Mouse (Mus musculus) megakaryocyte, embryonic 14.5 days (primary cell): ENCODE results near the gene Cenpn. TPM values are rescaled to one million over a fixed set of nuclear protein-coding genes. Genes with fewer than 3 reads are reported as not detected.

Experiments used
- H3K27me3 ChIP-seq: replicated peaks from 2 replicates; pipeline ENCODE3; 2012; ENCODE audit warnings: inconsistent platforms
- H3K36me3 ChIP-seq: replicated peaks from 2 replicates; pipeline ENCODE3; 2012; ENCODE audit warnings: low read length, inconsistent platforms, mixed read lengths
- H3K4me1 ChIP-seq: 2 replicates; pipeline ENCODE4 v1.6.1; 2012; ENCODE audit warnings: inconsistent platforms
- H3K4me3 ChIP-seq: replicated peaks from 2 replicates; pipeline ENCODE3; 2012; ENCODE audit warnings: moderate library complexity, mild to moderate bottlenecking, inconsistent platforms
- H3K9me3 ChIP-seq: 2 replicates; pipeline ENCODE4 v1.6.1; 2012; ENCODE audit warnings: inconsistent platforms
- FLI1 ChIP-seq: IDR thresholded peaks from 2 replicates; pipeline ENCODE4 v1.6.1; 2012; ENCODE audit warnings: low read length, inconsistent platforms, mixed read lengths
- GATA1 ChIP-seq: IDR thresholded peaks from 3 replicates; pipeline ENCODE4 v1.6.1; 2012; ENCODE audit warnings: mixed read lengths, low read length, inconsistent platforms, borderline replicate concordance
- polyA plus RNA-seq: library from polyadenylated mRNA; stranded (reverse); fragments of >175 nt; gene quantifications from 2 replicates; pipeline ENCODE4 v1.2.3, GENCODE M21; 2012; ENCODE audit warnings: low replicate concordance; ENCODE audit not compliant: insufficient read depth

The Cenpn gene
- 3.4 TPM in 1 of 2 replicates, not detected in the other for polyA plus RNA-seq

DNA sequence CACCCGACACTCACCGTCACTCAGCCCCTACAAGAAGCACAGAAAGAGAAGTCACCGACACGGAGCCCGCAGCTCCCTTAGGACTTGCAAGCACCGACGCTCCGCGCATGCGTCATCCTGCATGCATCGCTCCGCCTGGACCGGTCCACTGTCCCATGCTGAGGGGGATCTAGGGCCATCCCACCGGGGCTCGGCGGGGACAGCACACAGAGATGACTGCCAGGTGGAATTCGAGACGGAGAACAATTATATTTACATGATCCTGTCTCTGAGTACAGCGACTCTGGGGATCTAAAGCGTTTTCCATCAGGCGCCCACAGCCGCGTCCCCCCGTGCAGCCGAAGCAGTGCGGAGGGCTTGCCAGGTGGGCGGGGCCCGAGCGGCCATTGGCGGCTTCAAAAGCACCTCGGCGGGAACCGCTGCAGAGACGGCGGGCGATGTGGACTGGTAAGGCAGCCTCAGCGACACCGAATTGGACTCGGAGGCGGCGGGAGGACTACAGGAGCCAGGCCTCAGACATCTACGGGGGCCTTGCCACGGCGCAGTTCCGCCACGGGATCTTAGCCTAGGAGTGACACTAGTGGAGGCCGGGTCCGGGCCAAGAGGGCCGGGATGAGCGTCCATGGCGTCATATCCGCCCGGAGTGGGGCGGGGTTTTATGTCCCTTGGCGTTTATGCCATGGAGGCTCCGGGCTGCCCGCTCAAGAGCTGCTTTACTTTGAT lies at the start of gene Cenpn, which contains the start of gene Cmc2:
TSS of gene Cenpn (plus strand) at position 394 of the 723 bp plus-strand sequence.
TSS of gene Cmc2 (minus strand) at position 119 of the 723 bp plus-strand sequence.
- no peaks in the 10 kb centered on the region for H3K27me3 ChIP-seq
- no peak; the same call in 1 of the 2 replicates for TF ChIP-seq FLI1
- no peak for TF ChIP-seq GATA1
- peak within 1 kb of the TSS; percentile 99 for H3K4me3 ChIP-seq
- H3K9me3 ChIP-seq: no peaks in the 10 kb centered on the region
- H3K36me3 ChIP-seq: peaks cover 33% of the 10 kb centered on the region
- H3K4me1 ChIP-seq: peaks cover 42% of the 10 kb centered on the region

DNA sequence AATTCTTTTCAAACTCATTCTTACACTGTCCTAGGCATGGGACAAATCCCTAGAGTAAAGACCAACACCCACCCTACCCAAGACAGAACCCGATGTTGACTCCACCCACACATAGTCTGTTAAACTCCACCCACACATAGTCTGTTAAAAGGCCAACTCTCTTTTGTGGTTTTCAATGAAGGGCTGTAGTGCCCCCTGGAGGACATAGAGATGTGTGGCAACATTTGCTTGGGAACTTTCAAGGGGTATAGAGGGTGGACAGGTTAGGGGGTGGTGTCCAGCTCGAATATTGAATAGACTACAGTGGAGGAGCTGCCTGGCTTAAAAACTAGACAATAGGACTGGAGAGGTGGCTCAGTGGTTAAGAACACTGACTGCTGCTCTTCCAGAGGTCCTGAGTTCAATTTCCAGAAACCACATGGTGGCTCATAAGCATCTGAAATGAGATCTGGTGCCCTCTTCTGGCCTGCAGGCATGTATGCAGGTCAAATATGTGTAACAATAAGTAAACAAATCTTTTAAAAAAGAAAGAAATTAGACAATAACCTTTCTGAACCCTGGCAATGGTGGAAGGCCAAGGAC lies 48.7 kb upstream of the Cenpn start:
- H3K4me3 ChIP-seq: no peak overlapping the region
- peaks cover 9% of the 10 kb centered on the region for H3K27me3 ChIP-seq
- H3K9me3 ChIP-seq: peaks cover 7% of the 10 kb centered on the region
- TF ChIP-seq FLI1 (no peak), GATA1 (no peak)
- H3K36me3 ChIP-seq: no peaks in the 10 kb centered on the region
- peaks cover 4% of the 10 kb centered on the region; the same call in 1 of the 2 replicates for H3K4me1 ChIP-seq

- no peaks in the 10 kb centered on the region for H3K36me3 ChIP-seq
- no peak for TF ChIP-seq GATA1
- no peak for TF ChIP-seq FLI1
- peaks cover 7% of the 10 kb centered on the region for H3K9me3 ChIP-seq
- H3K27me3 ChIP-seq: peaks cover 9% of the 10 kb centered on the region
- peaks cover 4% of the 10 kb centered on the region; the same call in 1 of the 2 replicates for H3K4me1 ChIP-seq
- H3K4me3 ChIP-seq: no peak overlapping the region
These were observed 47.9 kb upstream of the Cenpn start for GRCm38 (mm10) chr8:116873586-116873985.

- Histone ChIP-seq H3K36me3 (no peaks in the 10 kb centered on the region), H3K9me3 (peaks cover 7% of the 10 kb centered on the region), H3K4me3 (no peak overlapping the region), H3K4me1 (peaks cover 4% of the 10 kb centered on the region; the same call in 1 of the 2 replicates), H3K27me3 (peaks cover 9% of the 10 kb centered on the region)
- TF ChIP-seq FLI1: no peak
- no peak for TF ChIP-seq GATA1
These were observed 47.5 kb upstream of the Cenpn start for GRCm38 (mm10) chr8:116873986-116874385.

DNA sequence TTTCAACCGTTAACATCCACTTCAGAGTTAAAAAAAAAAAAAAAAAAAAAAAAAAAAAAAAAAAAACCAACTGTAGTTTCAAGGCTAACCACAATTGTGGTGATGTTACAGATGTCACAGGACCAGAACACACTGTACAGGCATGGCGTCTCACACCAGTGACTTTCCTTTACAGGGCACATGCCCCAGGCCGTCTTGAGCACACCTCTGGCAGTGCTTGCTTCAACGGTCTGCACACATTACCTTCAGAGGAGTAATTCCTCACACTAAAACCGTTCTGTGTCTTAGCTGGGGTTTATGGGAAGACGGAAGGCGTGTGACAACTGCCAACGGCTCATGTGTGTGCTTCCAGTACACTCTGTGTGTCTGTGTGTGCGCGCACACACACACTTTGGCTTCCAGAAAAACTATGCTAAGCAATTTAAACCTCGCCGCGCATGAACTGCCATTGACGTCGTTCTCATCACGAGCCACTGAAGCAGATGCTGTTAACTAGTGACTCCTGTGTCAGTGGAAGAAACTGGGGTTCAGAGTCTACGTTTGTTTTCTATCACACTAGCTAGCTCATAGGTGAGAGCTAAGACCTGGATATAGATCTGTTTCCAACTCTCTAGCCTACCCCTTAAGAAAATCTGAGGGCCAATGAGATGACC lies 45.6 kb upstream of the Cenpn start:
- peaks cover 8% of the 10 kb centered on the region for H3K27me3 ChIP-seq
- peaks cover 7% of the 10 kb centered on the region for H3K9me3 ChIP-seq
- no peaks in the 10 kb centered on the region for H3K36me3 ChIP-seq
- peaks cover 4% of the 10 kb centered on the region; the same call in 1 of the 2 replicates for H3K4me1 ChIP-seq
- TF ChIP-seq GATA1: no peak
- no peak for TF ChIP-seq FLI1
- no peak overlapping the region for H3K4me3 ChIP-seq

- TF ChIP-seq FLI1: no peak
- TF ChIP-seq GATA1: no peak
- Histone ChIP-seq H3K9me3 (peaks cover 22% of the 10 kb centered on the region), H3K27me3 (no peaks in the 10 kb centered on the region), H3K4me1 (no peaks in the 10 kb centered on the region), H3K4me3 (no peak overlapping the region), H3K36me3 (peaks cover 3% of the 10 kb centered on the region)
These were observed 40.1 kb upstream of the Cenpn start for GRCm38 (mm10) chr8:116881396-116881795.

- peaks cover 18% of the 10 kb centered on the region for H3K9me3 ChIP-seq
- no peak for TF ChIP-seq GATA1
- TF ChIP-seq FLI1: no peak
- H3K27me3 ChIP-seq: no peaks in the 10 kb centered on the region
- peaks cover 13% of the 10 kb centered on the region for H3K4me1 ChIP-seq
- H3K4me3 ChIP-seq: no peak overlapping the region
- H3K36me3 ChIP-seq: peaks cover 59% of the 10 kb centered on the region
These were observed 33.7 kb upstream of the Cenpn start for GRCm38 (mm10) chr8:116887813-116888212.

DNA sequence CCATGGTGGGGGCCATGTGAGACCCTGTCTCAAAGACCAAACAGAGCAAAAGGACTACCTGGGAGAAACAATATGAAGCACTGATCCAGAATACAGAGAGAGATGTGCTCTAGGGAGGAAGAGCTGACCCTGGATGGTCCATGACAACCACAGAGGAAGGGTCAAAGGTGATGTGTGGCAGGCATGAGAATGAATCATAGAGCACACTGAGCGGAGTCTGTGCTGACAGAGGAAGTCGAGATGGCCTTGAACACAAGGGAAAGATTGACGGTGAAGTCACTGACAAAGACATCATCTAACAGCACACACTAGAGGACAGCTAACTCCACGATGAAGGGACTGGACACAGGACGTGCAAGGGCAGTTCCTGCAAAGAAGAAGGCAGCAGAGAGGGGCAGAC lies 30.1 kb upstream of the Cenpn start:
- Histone ChIP-seq H3K4me3 (no peak overlapping the region), H3K9me3 (peaks cover 2% of the 10 kb centered on the region; the same call in 1 of the 2 replicates), H3K27me3 (no peaks in the 10 kb centered on the region), H3K4me1 (peaks cover 30% of the 10 kb centered on the region), H3K36me3 (peaks cover 63% of the 10 kb centered on the region)
- TF ChIP-seq GATA1: no peak
- TF ChIP-seq FLI1: no peak

- Histone ChIP-seq H3K4me3 (peak overlapping the region; percentile 9), H3K27me3 (no peaks in the 10 kb centered on the region), H3K9me3 (no peaks in the 10 kb centered on the region), H3K4me1 (peaks cover 30% of the 10 kb centered on the region), H3K36me3 (peaks cover 56% of the 10 kb centered on the region)
- TF ChIP-seq FLI1: no peak
- no peak for TF ChIP-seq GATA1
These were observed 29.4 kb upstream of the Cenpn start for GRCm38 (mm10) chr8:116892130-116892529.

GRCm38 (mm10) chr8:116892636-116893035 lies 28.9 kb upstream of the Cenpn start:
- Histone ChIP-seq H3K4me1 (peaks cover 30% of the 10 kb centered on the region), H3K27me3 (no peaks in the 10 kb centered on the region), H3K36me3 (peaks cover 51% of the 10 kb centered on the region), H3K4me3 (no peak overlapping the region), H3K9me3 (no peaks in the 10 kb centered on the region)
- TF ChIP-seq GATA1 (no peak), FLI1 (no peak)
